Mouse (Mus musculus): ENCODE measurements at regions not wholly inside any gene's neighbourhood (a gene's known extent, or its start where the extent isn't known, plus 50 kb on each side); places are given as distances from the start of the nearest gene placed in this dataset.
"Not testable (repeated sequence)": the region's sequence is repeated elsewhere in the genome, so short reads cannot be mapped to it uniquely, and the experiment has no call there.

DNA sequence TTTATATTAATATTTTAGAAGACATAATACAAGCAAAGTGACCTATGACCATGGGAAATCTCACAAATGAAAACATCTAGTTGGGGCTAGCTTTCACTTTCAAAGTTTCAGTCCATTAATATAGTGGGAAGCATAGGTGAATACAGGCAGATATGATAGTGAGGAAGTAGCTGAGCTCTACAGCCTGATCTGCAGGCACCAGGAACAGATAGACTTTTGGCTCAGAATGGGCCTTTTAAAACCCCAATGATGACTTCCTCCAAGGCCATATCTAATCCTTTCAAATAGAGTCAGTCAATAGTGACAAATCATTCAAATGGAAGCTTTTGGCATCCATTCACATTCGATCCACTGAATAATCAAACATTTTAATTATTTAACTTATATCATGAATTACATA lies 581.6 kb upstream of the Pcdh17 start:
- WGBS, result 90% methylated on average over 1 of the region's 1 CpGs

DNA sequence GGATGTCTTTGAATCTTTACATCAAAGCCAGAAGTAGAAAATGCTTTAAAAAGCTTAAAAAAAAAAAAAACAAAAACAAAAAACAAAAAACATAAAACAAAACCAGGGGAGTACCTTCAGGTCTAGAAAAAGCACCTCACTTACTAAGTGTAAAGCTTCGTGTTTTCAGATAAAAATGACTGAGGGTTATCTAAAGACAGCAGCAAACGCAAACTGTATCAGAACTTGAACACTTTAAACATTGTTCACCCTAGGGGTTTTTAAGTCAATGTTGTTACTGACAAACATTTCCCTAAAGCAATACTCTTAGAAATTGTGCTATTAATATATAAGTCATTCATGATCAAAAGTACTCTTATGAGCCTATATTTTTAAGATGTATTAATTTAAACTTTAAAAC lies 580.7 kb upstream of the Pcdh17 start:
- Histone ChIP-seq H3K36me3 (replicated peaks; ENCODE audit: control insufficient read depth, insufficient read depth, low read depth, low read length) (no peaks in the 10 kb centered on the region), H3K27me3 (ENCODE audit: control insufficient read depth, insufficient read depth, low read length) (no peaks in the 10 kb centered on the region), H3K9ac (replicated peaks; ENCODE audit: low read length) (no peak overlapping the region), H3K27ac (replicated peaks; ENCODE audit: low read depth, low read length) (no peak overlapping the region), H3K4me1 (ENCODE audit: control insufficient read depth, insufficient read depth, low read length) (no peaks in the 10 kb centered on the region), H3K4me3 (ENCODE audit: low read depth, low read length) (no peak overlapping the region), H3K9me3 (replicated peaks; ENCODE audit: control insufficient read depth, low read length) (no peaks in the 10 kb centered on the region), H3K4me2 (ENCODE audit: low read depth, low read length) (no peak overlapping the region)
- 87% methylated on average over 2 of the region's 2 CpGs for WGBS
- ATAC-seq (replicated peaks; ENCODE audit: insufficient number of reproducible peaks, low FRiP score, low TSS enrichment, low read depth) (no peak), DNase-seq (ENCODE audit: low spot score) (no peak)

More for the DNA sequence above, 581.6 kb upstream of the Pcdh17 start:
- Histone ChIP-seq H3K36me3 (replicated peaks; ENCODE audit: control insufficient read depth, insufficient read depth, low read depth, low read length) (no peaks in the 10 kb centered on the region), H3K4me1 (ENCODE audit: control insufficient read depth, insufficient read depth, low read length) (no peaks in the 10 kb centered on the region), H3K9me3 (replicated peaks; ENCODE audit: control insufficient read depth, low read length) (no peaks in the 10 kb centered on the region), H3K27me3 (ENCODE audit: control insufficient read depth, insufficient read depth, low read length) (no peaks in the 10 kb centered on the region), H3K27ac (replicated peaks; ENCODE audit: low read depth, low read length) (no peak overlapping the region), H3K4me2 (ENCODE audit: low read depth, low read length) (no peak overlapping the region), H3K4me3 (ENCODE audit: low read depth, low read length) (no peak overlapping the region), H3K9ac (replicated peaks; ENCODE audit: low read length) (no peak overlapping the region)
- DNase-seq (ENCODE audit: low spot score) (no peak), ATAC-seq (replicated peaks; ENCODE audit: insufficient number of reproducible peaks, low FRiP score, low TSS enrichment, low read depth) (no peak)

DNA sequence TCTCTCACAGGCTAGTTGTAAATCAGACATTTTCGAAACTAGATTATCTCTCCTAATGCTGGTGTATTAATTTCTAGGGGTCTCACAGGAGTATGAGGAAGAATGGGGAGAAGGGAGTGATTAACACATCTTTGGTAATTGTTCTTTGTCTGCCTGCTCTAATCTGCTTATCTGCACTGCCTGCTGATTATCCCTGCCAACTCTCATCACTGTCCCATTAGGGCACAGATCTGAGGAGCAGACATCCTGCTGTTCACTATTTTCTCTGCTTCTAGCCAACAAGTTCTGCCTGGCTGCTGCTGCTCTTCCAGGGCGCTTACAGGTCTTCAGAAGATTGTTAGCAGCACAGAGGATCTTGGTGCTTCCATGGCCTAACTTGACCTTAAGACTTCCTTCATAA lies 557.0 kb upstream of the Pcdh17 start:
- Histone ChIP-seq H3K4me3 (ENCODE audit: low read depth, low read length) (no peak overlapping the region), H3K9ac (replicated peaks; ENCODE audit: low read length) (no peak overlapping the region), H3K4me1 (ENCODE audit: control insufficient read depth, insufficient read depth, low read length) (no peaks in the 10 kb centered on the region), H3K36me3 (replicated peaks; ENCODE audit: control insufficient read depth, insufficient read depth, low read depth, low read length) (no peaks in the 10 kb centered on the region), H3K27me3 (ENCODE audit: control insufficient read depth, insufficient read depth, low read length) (no peaks in the 10 kb centered on the region), H3K9me3 (replicated peaks; ENCODE audit: control insufficient read depth, low read length) (no peaks in the 10 kb centered on the region), H3K27ac (replicated peaks; ENCODE audit: low read depth, low read length) (no peak overlapping the region), H3K4me2 (ENCODE audit: low read depth, low read length) (no peak overlapping the region)
- ATAC-seq (replicated peaks; ENCODE audit: insufficient number of reproducible peaks, low FRiP score, low TSS enrichment, low read depth) (no peak), DNase-seq (ENCODE audit: low spot score) (no peak)
- WGBS, result 58% methylated on average over 2 of the region's 2 CpGs

DNA sequence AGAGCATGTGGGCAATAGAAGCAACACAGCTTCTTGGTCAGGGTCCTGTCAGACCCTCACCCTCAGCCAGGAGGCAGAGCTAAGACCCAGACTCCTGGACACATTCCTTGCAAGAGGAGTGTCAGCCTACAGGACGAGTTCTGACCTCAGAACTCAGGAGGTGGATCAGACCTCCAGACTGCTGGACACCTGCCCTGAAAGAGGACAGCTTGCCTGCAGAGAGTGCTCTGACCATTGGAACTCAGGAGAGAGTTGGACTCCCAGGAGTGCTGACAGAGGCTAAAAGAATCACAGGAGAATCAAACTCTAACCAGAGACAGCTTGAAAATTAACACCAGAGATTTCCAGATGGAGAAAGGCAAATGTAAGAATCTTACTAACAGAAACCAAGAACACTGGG lies 542.7 kb upstream of the Pcdh17 start:
- not testable (repeated sequence) for H3K36me3 ChIP-seq (replicated peaks; ENCODE audit: control insufficient read depth, insufficient read depth, low read depth, low read length); H3K4me1 ChIP-seq (ENCODE audit: control insufficient read depth, insufficient read depth, low read length); H3K4me2 ChIP-seq (ENCODE audit: low read depth, low read length); H3K27ac ChIP-seq (replicated peaks; ENCODE audit: low read depth, low read length); H3K27me3 ChIP-seq (ENCODE audit: control insufficient read depth, insufficient read depth, low read length); H3K9me3 ChIP-seq (replicated peaks; ENCODE audit: control insufficient read depth, low read length); H3K4me3 ChIP-seq (ENCODE audit: low read depth, low read length); H3K9ac ChIP-seq (replicated peaks; ENCODE audit: low read length); ATAC-seq (replicated peaks; ENCODE audit: insufficient number of reproducible peaks, low FRiP score, low TSS enrichment, low read depth); DNase-seq (ENCODE audit: low spot score)
- WGBS, result 79% methylated on average over 1 of the region's 1 CpGs

DNA sequence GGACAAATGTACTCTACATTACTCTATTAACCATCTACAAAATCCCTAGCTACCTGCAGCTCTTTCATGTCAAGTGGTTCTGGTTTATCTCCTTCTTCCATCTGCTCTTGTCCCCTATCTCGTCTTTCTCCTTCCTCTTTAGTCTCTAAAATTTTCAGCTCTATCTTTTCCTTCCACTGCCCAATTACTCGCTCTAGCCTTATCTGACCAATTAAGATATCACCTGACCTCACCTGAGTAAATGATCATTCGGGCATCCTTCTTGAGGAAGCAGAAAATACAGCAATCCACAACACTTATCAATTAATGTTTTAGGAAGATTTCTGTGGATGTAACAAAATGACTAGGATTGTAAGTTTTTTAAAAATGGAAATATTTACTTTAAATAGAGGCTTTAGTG lies 500.3 kb upstream of the Pcdh17 start:
- WGBS, result 84% methylated on average over 3 of the region's 3 CpGs
- Histone ChIP-seq H3K9ac (replicated peaks; ENCODE audit: low read length) (no peak overlapping the region), H3K27me3 (ENCODE audit: control insufficient read depth, insufficient read depth, low read length) (no peaks in the 10 kb centered on the region), H3K4me2 (ENCODE audit: low read depth, low read length) (no peak overlapping the region), H3K27ac (replicated peaks; ENCODE audit: low read depth, low read length) (no peak overlapping the region), H3K4me1 (ENCODE audit: control insufficient read depth, insufficient read depth, low read length) (no peaks in the 10 kb centered on the region), H3K9me3 (replicated peaks; ENCODE audit: control insufficient read depth, low read length) (no peaks in the 10 kb centered on the region), H3K36me3 (replicated peaks; ENCODE audit: control insufficient read depth, insufficient read depth, low read depth, low read length) (no peaks in the 10 kb centered on the region), H3K4me3 (ENCODE audit: low read depth, low read length) (no peak overlapping the region)
- DNase-seq (ENCODE audit: low spot score) (no peak), ATAC-seq (replicated peaks; ENCODE audit: insufficient number of reproducible peaks, low FRiP score, low TSS enrichment, low read depth) (no peak)

DNA sequence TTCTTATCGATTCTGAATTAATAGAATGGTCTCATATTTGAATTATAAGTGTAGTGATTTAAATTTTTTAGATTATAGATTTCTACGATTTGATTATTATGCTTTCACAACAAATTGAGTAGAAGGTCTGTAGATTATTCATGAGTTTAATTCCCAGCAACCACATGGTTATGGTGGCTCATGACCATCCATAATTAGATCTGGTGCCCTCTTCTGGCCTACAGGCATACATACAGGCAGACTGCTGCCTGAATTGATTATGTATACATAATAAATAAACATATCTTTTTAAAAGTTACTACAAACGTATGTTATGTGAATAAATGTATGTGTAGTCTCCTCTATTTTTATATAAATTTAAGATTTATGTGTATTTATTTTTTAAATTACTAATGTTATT lies 499.2 kb upstream of the Pcdh17 start:
- Histone ChIP-seq H3K36me3 (replicated peaks; ENCODE audit: control insufficient read depth, insufficient read depth, low read depth, low read length) (no peaks in the 10 kb centered on the region), H3K4me2 (ENCODE audit: low read depth, low read length) (no peak overlapping the region), H3K9ac (replicated peaks; ENCODE audit: low read length) (no peak overlapping the region), H3K27ac (replicated peaks; ENCODE audit: low read depth, low read length) (no peak overlapping the region), H3K4me1 (ENCODE audit: control insufficient read depth, insufficient read depth, low read length) (no peaks in the 10 kb centered on the region), H3K27me3 (ENCODE audit: control insufficient read depth, insufficient read depth, low read length) (no peaks in the 10 kb centered on the region), H3K9me3 (replicated peaks; ENCODE audit: control insufficient read depth, low read length) (no peaks in the 10 kb centered on the region), H3K4me3 (ENCODE audit: low read depth, low read length) (no peak overlapping the region)
- ATAC-seq (replicated peaks; ENCODE audit: insufficient number of reproducible peaks, low FRiP score, low TSS enrichment, low read depth) (no peak), DNase-seq (ENCODE audit: low spot score) (peak; percentile 33)
- WGBS, result 65% methylated on average over 3 of the region's 3 CpGs

DNA sequence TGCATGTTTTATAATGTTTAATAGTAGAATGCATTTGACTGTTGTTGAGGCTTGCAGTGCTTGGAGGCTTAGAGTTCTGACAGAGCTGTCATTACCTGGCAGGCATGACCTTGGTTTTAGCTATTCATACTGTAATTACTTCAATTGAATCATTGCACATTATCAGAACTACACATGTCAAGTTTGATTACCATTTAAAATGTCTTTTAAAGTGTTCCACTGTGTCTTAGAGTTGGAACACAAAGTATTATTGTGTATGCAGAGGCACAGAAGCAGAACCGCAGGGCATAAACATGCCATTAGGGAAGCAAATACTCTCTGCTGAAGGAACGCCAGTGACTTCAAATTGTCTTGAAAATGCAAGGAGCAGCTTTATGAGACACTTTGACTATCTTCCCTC lies 493.7 kb upstream of the Pcdh17 start:
- H3K9me3 ChIP-seq (replicated peaks; ENCODE audit: control insufficient read depth, low read length), result no peaks in the 10 kb centered on the region
- ATAC-seq (replicated peaks; ENCODE audit: insufficient number of reproducible peaks, low FRiP score, low TSS enrichment, low read depth) (no peak), DNase-seq (ENCODE audit: low spot score) (no peak)
- no peak overlapping the region for H3K4me3 ChIP-seq (ENCODE audit: low read depth, low read length)
- WGBS, result 70% methylated on average over 2 of the region's 2 CpGs
- H3K9ac ChIP-seq (replicated peaks; ENCODE audit: low read length), result no peak overlapping the region
- no peaks in the 10 kb centered on the region for H3K27me3 ChIP-seq (ENCODE audit: control insufficient read depth, insufficient read depth, low read length)
- no peak overlapping the region for H3K27ac ChIP-seq (replicated peaks; ENCODE audit: low read depth, low read length)
- no peak overlapping the region for H3K4me2 ChIP-seq (ENCODE audit: low read depth, low read length)
- no peaks in the 10 kb centered on the region for H3K4me1 ChIP-seq (ENCODE audit: control insufficient read depth, insufficient read depth, low read length)
- H3K36me3 ChIP-seq (replicated peaks; ENCODE audit: control insufficient read depth, insufficient read depth, low read depth, low read length), result no peaks in the 10 kb centered on the region

DNA sequence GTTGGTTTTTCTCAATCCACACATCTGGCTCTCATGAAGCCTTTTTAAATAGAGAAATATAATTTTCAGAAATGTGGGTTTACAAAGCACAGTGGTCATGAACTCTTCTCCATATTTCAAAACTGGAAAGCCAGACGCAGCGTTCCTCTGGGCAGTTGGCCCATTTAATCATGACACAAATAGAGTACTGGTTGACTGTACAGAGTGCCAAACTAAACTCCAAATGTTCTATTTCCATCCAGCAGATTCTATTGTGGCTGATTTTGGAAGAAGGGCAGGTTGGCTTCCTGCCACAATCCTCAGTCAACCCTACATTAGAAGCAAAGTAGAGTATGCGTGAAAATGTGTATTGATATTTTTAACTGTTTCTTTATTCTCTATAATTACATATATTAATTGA lies 484.3 kb upstream of the Pcdh17 start:
- Histone ChIP-seq H3K27me3 (ENCODE audit: control insufficient read depth, insufficient read depth, low read length) (no peaks in the 10 kb centered on the region), H3K36me3 (replicated peaks; ENCODE audit: control insufficient read depth, insufficient read depth, low read depth, low read length) (no peaks in the 10 kb centered on the region), H3K4me2 (ENCODE audit: low read depth, low read length) (no peak overlapping the region), H3K4me1 (ENCODE audit: control insufficient read depth, insufficient read depth, low read length) (no peaks in the 10 kb centered on the region), H3K4me3 (ENCODE audit: low read depth, low read length) (no peak overlapping the region), H3K27ac (replicated peaks; ENCODE audit: low read depth, low read length) (no peak overlapping the region), H3K9ac (replicated peaks; ENCODE audit: low read length) (no peak overlapping the region), H3K9me3 (replicated peaks; ENCODE audit: control insufficient read depth, low read length) (no peaks in the 10 kb centered on the region)
- DNase-seq (ENCODE audit: low spot score), result no peak
- ATAC-seq (replicated peaks; ENCODE audit: insufficient number of reproducible peaks, low FRiP score, low TSS enrichment, low read depth), result no peak
- WGBS, result 89% methylated on average over 3 of the region's 3 CpGs

DNA sequence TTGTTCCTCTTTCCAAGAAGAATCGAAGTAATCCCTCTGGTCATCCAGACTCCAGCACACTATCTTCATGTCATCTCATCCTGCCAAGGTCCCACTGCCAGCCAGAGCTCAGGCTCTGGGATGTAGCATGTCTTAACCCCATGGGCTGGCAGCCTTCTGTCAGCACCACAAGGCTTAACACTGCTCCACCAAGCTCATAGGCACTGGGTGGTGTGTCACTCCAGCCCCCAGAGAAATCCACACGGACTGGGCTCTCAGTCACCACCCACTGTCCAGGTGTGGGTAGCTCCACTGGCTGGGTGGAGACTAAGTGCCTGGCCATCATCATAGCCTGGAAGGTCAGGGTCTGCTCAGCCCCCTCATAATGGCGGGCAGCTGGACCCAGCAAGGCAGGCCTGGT lies 459.8 kb upstream of the Pcdh17 start:
- H3K4me3 ChIP-seq (ENCODE audit: low read depth, low read length), result no peak overlapping the region
- no peaks in the 10 kb centered on the region for H3K4me1 ChIP-seq (ENCODE audit: control insufficient read depth, insufficient read depth, low read length)
- 78% methylated on average over 3 of the region's 3 CpGs for WGBS
- no peaks in the 10 kb centered on the region for H3K9me3 ChIP-seq (replicated peaks; ENCODE audit: control insufficient read depth, low read length)
- H3K36me3 ChIP-seq (replicated peaks; ENCODE audit: control insufficient read depth, insufficient read depth, low read depth, low read length), result no peaks in the 10 kb centered on the region
- no peak for DNase-seq (ENCODE audit: low spot score)
- H3K27ac ChIP-seq (replicated peaks; ENCODE audit: low read depth, low read length), result no peak overlapping the region
- no peak overlapping the region for H3K9ac ChIP-seq (replicated peaks; ENCODE audit: low read length)
- no peak overlapping the region for H3K4me2 ChIP-seq (ENCODE audit: low read depth, low read length)
- ATAC-seq (replicated peaks; ENCODE audit: insufficient number of reproducible peaks, low FRiP score, low TSS enrichment, low read depth), result no peak
- H3K27me3 ChIP-seq (ENCODE audit: control insufficient read depth, insufficient read depth, low read length), result no peaks in the 10 kb centered on the region
